Mouse (Mus musculus) hindbrain, embryonic 14.5 days (tissue): Measurements from ENCODE around the gene Zg16. TPM values are rescaled to one million over a fixed set of nuclear protein-coding genes. Genes with fewer than 3 reads are reported as not detected.

Experiments used
- ATAC-seq: fragments of 200-750 bp; cut with Nextera tagmentation; 2 replicates; pipeline ENCODE4 v1.8.0; 2017; ENCODE audit warnings: moderate number of reproducible peaks, mild to moderate bottlenecking, moderate TSS enrichment, moderate library complexity; ENCODE audit not compliant: low FRiP score
- DNase-seq: peaks from one replicate; pipeline ENCODE4 v3.0.0-alpha.2; 2015; ENCODE audit warnings: low spot score
- H3K27ac ChIP-seq: fragments of 300-500 bp; sonication (generic); 2 replicates; pipeline ENCODE4 v1.5.1; 2014; ENCODE audit warnings: mild to moderate bottlenecking, moderate library complexity
- H3K27me3 ChIP-seq: fragments of 300-500 bp; sonication (generic); 2 replicates; pipeline ENCODE4 v1.6.1; 2014; ENCODE audit warnings: mild to moderate bottlenecking, low read length, mixed read lengths; ENCODE audit not compliant: control insufficient read depth, insufficient read depth
- H3K36me3 ChIP-seq: fragments of 300-500 bp; sonication (generic); replicated peaks from 2 replicates; pipeline ENCODE4 v1.6.1; 2014; ENCODE audit not compliant: control insufficient read depth, insufficient read depth
- H3K4me1 ChIP-seq: fragments of 300-500 bp; sonication (generic); replicated peaks from 2 replicates; pipeline ENCODE4 v1.6.1; 2014; ENCODE audit warnings: antibody characterized with exemption, low read length, mixed read lengths; ENCODE audit not compliant: control insufficient read depth, insufficient read depth
- H3K4me2 ChIP-seq: fragments of 300-500 bp; sonication (generic); replicated peaks from 2 replicates; pipeline ENCODE4 v1.6.1; 2014; ENCODE audit warnings: mild to moderate bottlenecking, moderate library complexity
- H3K4me3 ChIP-seq: fragments of 300-500 bp; sonication (generic); replicated peaks from 2 replicates; pipeline ENCODE4 v1.5.1; 2014; ENCODE audit warnings: mild to moderate bottlenecking, low read length
- H3K9ac ChIP-seq: fragments of 300-500 bp; sonication (generic); 2 replicates; pipeline ENCODE4 v1.6.1; 2014
- H3K9me3 ChIP-seq: fragments of 300-500 bp; sonication (generic); 2 replicates; pipeline ENCODE4 v1.6.1; 2016; ENCODE audit warnings: low read length; ENCODE audit not compliant: control insufficient read depth
- WGBS: fragments of 180-500 bp; shearing (Covaris S2); extraction: QIAGEN DNeasy Blood & Tissue Kit; methylation state at CpG from one replicate; pipeline ENCODE4 v1.1.7; 2014; 5-methylcytosine and 5-hydroxymethylcytosine counted together
- polyA plus RNA-seq: library from polyadenylated mRNA; unstranded; fragments of >200 nt; fragmentation: Nextera tagmentation; extraction: Ambion mirVana; gene quantifications from 2 replicates; pipeline ENCODE4 v1.2.1, GENCODE M21; 2014

Gene Zg16
- polyA plus RNA-seq, 1 experiment from 2014 or later: not detected

GRCm38 (mm10) chr7:127041851-127042672, 45.1 kb downstream of the Zg16 start, which contains the start of gene Kif22:
Gene Kif22 (minus strand): TSS chr7:127042471.
- H3K4me3 ChIP-seq: peak within 1 kb of the TSS; percentile 68

GRCm38 (mm10) chr7:127031244-127031643, 55.9 kb downstream of the Zg16 start:
- Histone ChIP-seq H3K27me3 (no peaks in the 10 kb centered on the region), H3K36me3 (0 out of 2 replicates have a peak, but pooled peaks cover 10% of the 10 kb centered on the region), H3K27ac (no peak overlapping the region), H3K9me3 (no peaks in the 10 kb centered on the region), H3K9ac (no peak overlapping the region), H3K4me2 (no peak overlapping the region), H3K4me1 (peaks cover 7% of the 10 kb centered on the region), H3K4me3 (no peak overlapping the region)
- DNase-seq (no peak), ATAC-seq (no peak)
- 86% methylated on average over 1 of the region's 1 CpGs for WGBS

More at GRCm38 (mm10) chr7:127041851-127042672, 45.1 kb downstream of the Zg16 start, which contains the start of gene Kif22:
- Histone ChIP-seq H3K9me3 (no peaks in the 10 kb centered on the region), H3K36me3 (no peaks in the 10 kb centered on the region), H3K27ac (peak within 1 kb of the TSS; percentile 77), H3K4me1 (peaks cover 10% of the 10 kb centered on the region; the same call in 1 of the 2 replicates), H3K27me3 (no peaks in the 10 kb centered on the region), H3K4me2 (peak within 1 kb of the TSS; percentile 92), H3K9ac (peak within 1 kb of the TSS; percentile 67)
- DNase-seq: peak; percentile 92
- ATAC-seq: peak; percentile 84
- under 1% methylated on average over 52 of the region's 53 CpGs for WGBS

GRCm38 (mm10) chr7:127030172-127030571, 57.0 kb downstream of the Zg16 start:
- 0 out of 2 replicates have a peak, but pooled peaks cover 10% of the 10 kb centered on the region for H3K36me3 ChIP-seq
- H3K4me1 ChIP-seq: peaks cover 7% of the 10 kb centered on the region
- H3K4me2 ChIP-seq: no peak overlapping the region
- H3K9me3 ChIP-seq: no peaks in the 10 kb centered on the region
- WGBS: 100% methylated on average over 1 of the region's 1 CpGs
- ATAC-seq (no peak), DNase-seq (no peak)
- no peak overlapping the region for H3K27ac ChIP-seq
- no peak overlapping the region for H3K4me3 ChIP-seq
- no peaks in the 10 kb centered on the region for H3K27me3 ChIP-seq
- no peak overlapping the region for H3K9ac ChIP-seq

GRCm38 (mm10) chr7:127027885-127028284, 59.2 kb downstream of the Zg16 start:
- H3K36me3 ChIP-seq: peaks cover 29% of the 10 kb centered on the region
- peak; percentile 3; the same call in 1 of the 2 replicates for ATAC-seq
- no peaks in the 10 kb centered on the region for H3K27me3 ChIP-seq
- peak overlapping the region; percentile 92 for H3K4me3 ChIP-seq
- H3K27ac ChIP-seq: peak overlapping the region; percentile 100
- no peak for DNase-seq
- H3K9me3 ChIP-seq: no peaks in the 10 kb centered on the region
- 58% methylated on average over 8 of the region's 8 CpGs for WGBS
- peak overlapping the region; percentile 63 for H3K9ac ChIP-seq
- peaks cover 28% of the 10 kb centered on the region for H3K4me1 ChIP-seq
- peak overlapping the region; percentile 90 for H3K4me2 ChIP-seq

GRCm38 (mm10) chr7:127026984-127027726, 60.0 kb downstream of the Zg16 start, which contains the start of gene Maz:
Gene Maz (minus strand): TSS chr7:127027037.
- ATAC-seq: peak; percentile 93

GRCm38 (mm10) chr7:127026616-127026983, 60.5 kb downstream of the Zg16 start:
- ATAC-seq: no peak; the same call in 1 of the 2 replicates
- peak overlapping the region; percentile 99 for H3K9ac ChIP-seq
- peak overlapping the region; percentile 92 for H3K4me3 ChIP-seq
- no peaks in the 10 kb centered on the region for H3K9me3 ChIP-seq
- H3K4me2 ChIP-seq: peak overlapping the region; percentile 90
- H3K27me3 ChIP-seq: no peaks in the 10 kb centered on the region
- H3K4me1 ChIP-seq: peaks cover 35% of the 10 kb centered on the region
- H3K36me3 ChIP-seq: peaks cover 32% of the 10 kb centered on the region
- peak overlapping the region; percentile 100 for H3K27ac ChIP-seq
- no CpG with 5 or more reads among the region's 48 CpGs for WGBS
- DNase-seq: peak; percentile 82

More at GRCm38 (mm10) chr7:127026984-127027726, 60.0 kb downstream of the Zg16 start, which contains the start of gene Maz:
- Histone ChIP-seq H3K4me3 (peak within 1 kb of the TSS; percentile 92), H3K27ac (peak within 1 kb of the TSS; percentile 100), H3K27me3 (no peaks in the 10 kb centered on the region), H3K9ac (peak within 1 kb of the TSS; percentile 99), H3K36me3 (peaks cover 30% of the 10 kb centered on the region), H3K4me1 (peaks cover 33% of the 10 kb centered on the region), H3K4me2 (peak within 1 kb of the TSS; percentile 90), H3K9me3 (no peaks in the 10 kb centered on the region)
- under 1% methylated on average over 52 of the region's 63 CpGs for WGBS
- DNase-seq: peak; percentile 100

GRCm38 (mm10) chr7:127026161-127026600, 60.9 kb downstream of the Zg16 start:
- Histone ChIP-seq H3K9ac (peak overlapping the region; percentile 99), H3K9me3 (no peaks in the 10 kb centered on the region), H3K4me2 (peak overlapping the region; percentile 90), H3K4me1 (peaks cover 39% of the 10 kb centered on the region), H3K27me3 (no peaks in the 10 kb centered on the region), H3K4me3 (peak overlapping the region; percentile 92), H3K36me3 (peaks cover 32% of the 10 kb centered on the region), H3K27ac (peak overlapping the region; percentile 100)
- ATAC-seq (peak; percentile 7), DNase-seq (peak; percentile 43)
- 0% methylated on average over 18 of the region's 48 CpGs for WGBS

GRCm38 (mm10) chr7:127025556-127026160, 61.5 kb downstream of the Zg16 start:
- H3K4me1 ChIP-seq: peaks cover 44% of the 10 kb centered on the region
- under 1% methylated on average over 23 of the region's 65 CpGs for whole genome bisulfite sequencing

More at GRCm38 (mm10) chr7:127025556-127026160, 61.5 kb downstream of the Zg16 start:
- Histone ChIP-seq H3K9me3 (no peaks in the 10 kb centered on the region), H3K4me3 (peak overlapping the region; percentile 92), H3K27ac (peak overlapping the region; percentile 100), H3K36me3 (peaks cover 32% of the 10 kb centered on the region), H3K27me3 (no peaks in the 10 kb centered on the region), H3K4me2 (peak overlapping the region; percentile 90), H3K9ac (peak overlapping the region; percentile 99)
- DNase-seq (no peak), ATAC-seq (no peak)
